Mouse (Mus musculus) colon, adult 2 months (tissue): ENCODE data around the gene Fgfr2. TPM values are rescaled to one million over a fixed set of nuclear protein-coding genes. Genes with fewer than 3 reads are reported as not detected.

Experiments
- polyA plus RNA-seq: library from polyadenylated mRNA; depleted of rRNA; stranded (reverse); fragments of >200 nt; gene quantifications from 2 replicates; pipeline ENCODE4 v1.2.3, GENCODE M21; 2012

Fgfr2 gene
- polyA plus RNA-seq, 1 experiment, result 26.5 TPM

DNA sequence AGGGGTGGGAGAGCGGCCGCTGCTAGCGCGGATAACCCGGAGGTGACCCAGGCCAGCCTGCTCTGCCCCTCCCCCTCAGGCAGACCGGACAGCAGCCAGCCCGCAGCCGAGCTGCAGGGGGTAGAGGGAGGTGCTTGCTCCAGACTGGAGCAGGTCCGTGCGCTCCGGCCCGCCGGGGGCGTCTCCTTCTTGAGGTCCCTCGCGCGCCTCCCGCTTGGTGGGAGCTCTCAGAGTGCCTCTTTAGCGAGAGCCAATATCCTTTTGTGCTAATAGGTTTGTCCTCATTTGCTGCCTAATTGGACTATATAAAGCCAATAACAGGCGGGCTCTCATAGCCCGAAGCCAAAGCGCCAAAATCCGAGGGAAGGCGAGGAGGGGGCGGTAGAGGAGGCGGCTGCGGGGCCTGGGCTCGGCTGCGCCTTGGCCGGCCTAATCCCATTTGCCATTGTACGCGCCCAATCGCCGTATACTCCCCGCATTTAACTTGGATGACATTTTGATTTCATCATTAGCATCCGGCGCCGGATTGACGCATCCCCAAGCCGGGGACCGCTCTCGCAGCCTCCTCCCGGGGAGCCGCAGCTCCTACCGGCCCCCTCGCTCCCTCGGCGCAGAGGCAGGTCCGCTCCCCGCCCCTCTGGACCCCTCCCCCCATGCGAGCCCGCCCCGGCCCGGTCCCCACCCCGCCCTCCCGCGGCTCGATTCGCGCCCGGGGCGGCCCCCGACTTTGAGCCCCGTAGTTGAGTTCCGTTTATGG is 1580.9 kb downstream of the Fgfr2 start, which contains the start of gene Hmx3:
Gene Hmx3 (plus strand): TSS at position 753 of the 757 bp plus-strand sequence.

DNA sequence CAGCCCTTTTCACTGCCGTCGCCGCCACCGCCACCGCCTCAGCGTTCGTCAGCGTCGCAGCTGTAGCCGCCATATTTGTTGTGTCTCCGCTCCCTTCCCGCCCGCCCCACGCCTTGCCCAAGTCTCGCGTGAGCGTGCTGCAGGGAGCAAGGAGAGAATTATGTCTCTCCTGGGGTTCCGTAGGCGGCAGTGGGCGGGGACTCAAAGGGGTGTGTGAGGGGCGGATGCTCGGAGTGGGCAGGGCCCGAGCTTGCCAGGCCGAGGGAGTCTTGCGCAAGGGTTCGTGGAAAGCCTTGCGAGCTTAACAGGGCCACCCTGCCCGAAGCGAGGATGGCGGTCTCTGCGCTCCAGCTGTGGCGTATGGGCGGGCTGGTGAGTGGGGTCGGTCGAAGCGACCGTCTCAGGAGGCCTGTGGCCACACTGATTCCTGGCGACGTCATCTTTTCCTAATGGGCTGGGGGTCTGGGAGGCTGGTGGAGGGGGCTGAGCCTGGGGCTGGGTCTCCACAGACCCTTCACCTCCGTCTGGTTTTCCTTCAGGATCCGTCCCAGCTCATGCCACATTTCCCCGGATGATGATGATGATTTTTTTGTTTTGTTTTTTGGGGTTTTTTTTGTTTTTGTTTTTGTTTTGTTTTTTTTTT is 1712.6 kb downstream of the Fgfr2 start, which contains the start of the genes Ikzf5 and Acadsb:
Gene Ikzf5 (minus strand): TSS at position 106 of the 643 bp plus-strand sequence.
Gene Acadsb (plus strand): TSS at position 186 of the 643 bp plus-strand sequence.

DNA sequence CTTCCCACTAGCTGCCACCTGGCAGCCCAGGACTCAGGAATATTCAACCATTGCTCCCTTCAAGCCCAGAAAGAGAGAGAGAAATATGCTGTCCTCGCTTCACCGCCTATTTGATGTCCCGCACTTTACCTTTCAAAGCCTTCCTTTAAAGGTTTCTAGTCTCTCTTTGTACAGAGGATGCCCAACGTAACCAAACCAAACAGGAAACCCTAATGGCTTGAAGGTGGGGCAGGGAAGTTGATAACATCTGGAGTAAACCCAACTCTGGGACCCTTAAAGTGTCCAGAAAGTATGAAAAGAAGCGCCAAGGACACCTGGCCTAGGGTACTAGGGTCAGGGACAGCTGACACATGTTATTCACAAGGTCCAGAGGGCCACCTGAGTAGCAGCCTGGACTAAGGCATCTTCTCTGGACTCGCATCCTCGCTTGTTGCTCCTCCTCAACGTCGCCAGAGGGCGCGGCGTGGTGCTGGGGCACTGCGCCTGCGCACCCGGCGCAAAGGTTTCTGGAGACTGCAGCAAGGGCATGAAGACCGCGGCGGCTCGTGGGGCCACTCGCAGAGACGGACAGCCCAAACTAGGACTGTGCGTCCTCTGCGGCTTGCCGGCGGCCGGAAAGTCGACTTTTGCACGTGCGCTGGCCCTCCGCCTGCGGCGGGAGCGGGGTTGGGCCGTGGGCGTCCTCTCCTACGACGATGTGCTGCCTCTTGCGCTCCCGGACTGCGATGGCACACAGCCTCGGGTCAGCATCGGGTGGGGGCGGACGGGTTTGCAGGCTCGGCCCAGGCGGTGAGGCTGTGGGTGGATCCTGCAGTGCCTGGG is 1752.3 kb downstream of the Fgfr2 start, which contains the start of gene Pstk:
Gene Pstk (plus strand): TSS at position 494 of the 822 bp plus-strand sequence.

DNA sequence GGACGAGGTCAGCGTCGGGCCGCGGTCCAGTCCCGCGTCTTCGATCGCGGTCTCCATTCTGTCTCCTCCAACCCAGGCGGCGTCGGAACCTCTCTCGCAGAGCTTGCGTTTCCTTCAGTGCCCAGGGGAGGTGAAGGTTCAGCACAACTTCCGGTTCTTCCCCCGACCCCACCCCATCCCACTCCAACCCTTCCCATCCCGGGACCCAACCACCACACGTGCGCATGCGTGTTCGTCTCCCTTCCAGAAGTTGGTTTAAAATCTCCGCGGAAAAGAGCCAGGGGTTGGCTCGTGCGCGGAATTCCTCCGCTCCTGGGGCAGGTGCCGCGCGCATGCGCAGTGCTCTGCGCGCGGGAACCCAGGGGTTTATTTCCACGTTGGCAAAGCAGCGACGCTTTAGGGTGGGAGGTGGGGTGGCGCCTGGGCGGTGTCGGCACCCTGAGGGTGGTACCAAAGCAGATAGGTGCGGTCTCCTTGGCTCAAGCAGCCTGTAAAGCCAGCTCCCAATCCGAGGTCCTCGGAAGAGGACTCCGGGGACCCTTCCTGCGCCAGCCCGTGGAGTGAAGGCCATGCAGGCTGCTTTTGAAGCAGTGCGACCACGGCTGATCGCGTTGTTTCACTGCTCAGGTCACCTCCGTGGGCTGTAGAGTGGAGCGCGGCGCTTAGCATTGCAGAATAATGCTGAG is 1760.4 kb downstream of the Fgfr2 start, which contains the start of gene 2310057M21Rik:
Gene 2310057M21Rik (minus strand): TSS at position 145 of the 686 bp plus-strand sequence.

DNA sequence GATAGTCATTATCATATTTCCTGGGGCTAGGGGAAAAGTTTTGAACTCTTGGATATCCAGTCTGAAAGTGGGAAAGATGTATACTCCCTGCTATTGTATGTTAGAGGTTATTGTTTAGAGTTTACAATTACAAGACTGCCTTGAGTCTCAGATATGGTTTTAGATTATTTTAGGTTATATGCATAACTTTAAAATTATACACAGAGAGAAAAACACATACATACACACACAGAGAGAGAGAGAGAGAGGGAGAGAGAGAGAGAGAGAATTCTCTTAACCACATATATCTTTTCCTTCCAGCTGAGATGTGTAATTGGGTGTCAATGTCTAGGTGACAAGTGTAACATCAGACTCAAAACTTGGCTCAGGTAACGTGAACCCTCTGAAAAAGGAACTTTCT is 1789.6 kb downstream of the Fgfr2 start, which contains the start of gene Fam24a:
Gene Fam24a (plus strand): TSS at position 301 of the 400 bp plus-strand sequence.

DNA sequence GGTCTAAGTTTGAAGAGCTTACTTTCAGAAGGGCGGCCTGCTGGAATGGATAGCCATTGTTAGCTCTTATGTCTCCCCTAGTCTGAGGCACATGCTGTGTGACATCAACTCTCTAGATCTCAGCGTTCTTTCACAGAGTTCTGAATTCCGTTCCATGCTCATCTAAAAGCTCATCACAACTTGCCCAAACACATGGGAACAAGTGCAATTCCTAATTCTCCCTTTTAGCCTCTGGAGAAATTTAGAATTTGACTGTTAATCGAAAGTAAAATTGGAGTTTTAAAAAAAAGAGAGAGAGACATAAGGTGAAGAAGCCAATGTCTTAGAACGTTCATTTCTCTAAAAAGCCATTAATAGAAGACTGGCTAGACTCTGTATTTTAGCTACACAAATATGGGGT is 1793.7 kb downstream of the Fgfr2 start, which contains the start of gene Fam24b:
Gene Fam24b (minus strand): TSS at position 101 of the 400 bp plus-strand sequence.

DNA sequence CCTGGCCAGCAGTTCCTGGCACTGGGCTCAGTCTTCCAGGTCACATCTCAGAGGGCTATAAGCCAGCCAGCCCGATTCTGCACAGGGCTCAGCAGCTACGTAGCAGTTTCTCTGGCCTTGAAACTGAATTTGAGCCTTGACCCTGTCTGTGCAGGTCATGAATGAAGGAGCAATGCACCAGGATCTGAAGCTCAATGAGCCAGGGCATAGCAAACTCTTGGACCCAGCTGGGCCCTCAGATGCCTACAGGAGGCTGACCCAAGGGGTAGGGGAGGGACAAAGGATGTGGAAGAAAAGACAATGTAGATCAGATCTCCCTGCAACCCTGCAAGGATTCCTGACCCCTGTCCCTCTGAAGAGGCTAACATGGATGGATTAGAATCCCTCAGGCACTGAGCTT is 1801.0 kb downstream of the Fgfr2 start, which contains the start of gene Cuzd1:
Gene Cuzd1 (minus strand): TSS at position 101 of the 400 bp plus-strand sequence.

DNA sequence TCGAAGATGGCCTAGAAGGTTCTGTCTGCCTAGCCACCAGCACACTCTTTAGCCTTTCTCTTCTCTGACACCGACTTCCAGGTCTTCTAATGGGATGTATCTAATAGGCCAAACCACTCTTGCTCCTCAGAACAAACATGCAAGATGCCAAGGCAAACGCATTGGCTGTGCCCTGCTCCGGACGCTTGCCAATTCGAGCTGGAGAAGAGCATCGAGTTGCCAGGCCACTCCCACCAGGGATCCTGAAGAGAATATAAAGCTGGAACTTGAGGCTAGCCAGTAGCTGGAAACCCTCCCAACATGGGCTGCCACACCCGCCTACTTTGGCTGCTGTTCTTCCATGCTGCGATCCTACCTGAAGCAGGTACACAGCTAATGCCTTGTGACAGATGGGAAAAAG is 1949.0 kb downstream of the Fgfr2 start, which contains the start of gene 5430419D17Rik:
Gene 5430419D17Rik (plus strand): TSS at position 282 of the 400 bp plus-strand sequence.

DNA sequence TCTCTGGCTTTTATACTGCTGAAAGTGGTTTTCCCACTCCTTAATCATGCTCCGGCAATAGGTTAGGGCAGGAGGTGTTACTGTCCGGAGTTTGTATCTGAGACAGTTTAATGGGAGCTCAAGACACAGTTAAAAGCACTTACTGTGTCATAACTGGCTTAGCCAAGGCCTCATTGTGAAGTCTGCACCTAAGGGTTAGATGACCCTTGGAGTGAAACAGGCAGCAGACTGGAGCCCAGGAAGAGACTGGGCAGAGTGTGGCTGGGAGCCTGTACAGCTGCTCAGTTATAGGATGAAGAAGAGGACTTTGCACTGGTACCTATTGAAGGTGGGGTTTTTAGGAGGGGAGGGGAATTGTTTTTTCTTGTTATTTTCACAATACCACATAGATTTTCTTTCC is 1976.9 kb downstream of the Fgfr2 start, which contains the start of gene 4933402N03Rik:
Gene 4933402N03Rik (minus strand): TSS at position 101 of the 400 bp plus-strand sequence.

DNA sequence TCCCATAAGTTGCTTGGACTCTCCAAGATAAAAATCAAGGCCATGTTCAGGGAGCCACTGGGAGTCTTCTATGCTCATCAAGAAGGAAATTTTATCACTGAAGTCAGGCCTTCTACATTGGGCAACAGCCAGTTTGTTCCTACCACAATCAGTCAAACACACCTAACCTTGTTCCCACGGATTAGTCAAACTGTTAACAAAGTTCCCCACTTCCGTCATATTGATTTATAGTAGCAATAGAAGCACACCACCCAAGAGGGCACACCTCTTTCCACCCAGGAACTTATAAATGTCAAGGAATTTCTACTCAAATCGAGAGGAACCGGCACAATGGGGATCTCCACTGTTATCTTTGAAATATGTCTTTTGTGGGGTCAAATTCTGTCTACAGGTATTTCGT is 2091.4 kb downstream of the Fgfr2 start, which contains the start of gene Dmbt1:
Gene Dmbt1 (plus strand): TSS at position 299 of the 400 bp plus-strand sequence.

DNA sequence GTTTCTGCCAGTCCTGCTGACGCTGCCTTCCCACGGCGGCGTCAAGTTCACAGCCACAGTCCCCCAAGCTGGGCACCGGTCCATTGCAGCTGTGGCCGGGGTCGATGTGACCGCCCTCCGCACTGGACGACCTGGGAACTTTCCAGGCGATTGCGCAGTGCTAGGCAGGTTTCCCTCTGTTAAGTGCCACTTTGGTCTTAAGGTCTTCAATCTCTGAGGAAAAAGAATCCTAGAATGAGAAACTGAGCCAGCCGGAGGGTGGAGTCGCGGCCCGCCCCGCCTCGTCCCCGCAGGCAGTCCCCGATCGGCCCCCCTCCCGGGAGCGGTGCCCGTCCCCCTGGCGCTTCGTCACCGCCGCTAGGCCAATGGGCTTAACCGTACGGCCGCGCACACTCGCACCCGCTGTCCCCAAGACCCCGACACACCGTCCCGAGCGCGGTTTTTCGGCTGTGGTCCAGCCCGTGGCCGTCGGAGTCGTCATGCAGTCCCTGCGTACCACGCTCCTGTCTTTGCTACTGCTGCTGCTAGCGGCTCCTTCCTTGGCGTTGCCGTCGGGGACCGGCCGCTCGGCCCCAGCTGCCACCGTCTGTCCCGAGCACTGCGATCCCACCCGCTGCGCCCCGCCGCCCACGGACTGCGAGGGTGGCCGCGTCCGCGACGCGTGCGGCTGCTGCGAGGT is 2187.2 kb downstream of the Fgfr2 start, which contains the start of gene Htra1:
Gene Htra1 (plus strand): TSS at position 319 of the 679 bp plus-strand sequence.

DNA sequence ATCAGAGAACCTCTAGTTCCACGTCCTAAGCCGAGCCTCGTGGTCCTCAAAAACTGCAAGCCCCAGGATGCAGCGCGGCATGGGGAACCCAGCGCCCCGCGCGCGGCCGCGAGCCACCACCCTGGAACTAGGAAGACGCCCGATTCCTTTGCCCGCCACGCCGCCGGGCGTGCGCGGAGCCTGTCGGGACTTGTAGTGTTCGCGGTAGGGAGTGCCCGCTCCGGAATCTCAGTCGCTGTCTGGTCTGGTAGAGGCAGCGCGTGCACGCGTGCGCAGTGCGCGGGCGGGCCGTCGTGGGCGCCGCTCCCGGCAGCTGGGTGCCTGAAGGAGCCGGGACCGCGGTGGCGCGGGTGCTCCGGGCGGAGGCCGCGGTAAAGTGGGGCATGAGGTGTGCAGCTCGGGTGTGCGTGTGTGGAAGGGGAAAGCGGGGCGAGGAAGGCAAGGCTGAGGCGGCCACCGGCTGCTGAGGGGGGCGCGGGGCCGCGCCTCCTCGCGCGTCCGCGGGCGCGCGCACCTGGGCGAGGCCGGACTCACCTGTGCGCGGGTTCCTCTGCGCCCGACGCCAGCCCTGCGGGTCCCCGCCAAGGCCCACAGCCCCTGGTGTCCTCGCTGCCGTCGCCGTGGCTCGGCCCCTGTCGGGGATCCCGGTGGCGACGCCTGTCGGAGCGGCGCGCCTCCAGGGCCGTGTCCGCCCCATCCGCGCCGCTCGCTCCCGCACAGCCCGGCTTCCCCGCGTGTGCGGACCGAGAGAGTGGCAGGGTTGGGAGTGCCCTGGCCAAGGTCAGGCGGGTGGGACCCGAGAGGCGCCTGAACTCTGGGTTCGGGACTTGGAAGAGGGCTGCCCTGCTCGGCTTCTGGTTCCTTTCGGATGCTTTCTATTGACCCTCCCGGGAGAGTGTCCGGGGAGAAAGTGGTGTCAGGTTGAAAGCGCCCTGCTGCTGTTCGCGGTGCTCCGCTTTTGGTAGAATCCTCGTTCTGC is 2257.2 kb downstream of the Fgfr2 start, which contains the start of gene Plekha1:
Gene Plekha1 (plus strand): TSS at position 144 of the 979 bp plus-strand sequence.

DNA sequence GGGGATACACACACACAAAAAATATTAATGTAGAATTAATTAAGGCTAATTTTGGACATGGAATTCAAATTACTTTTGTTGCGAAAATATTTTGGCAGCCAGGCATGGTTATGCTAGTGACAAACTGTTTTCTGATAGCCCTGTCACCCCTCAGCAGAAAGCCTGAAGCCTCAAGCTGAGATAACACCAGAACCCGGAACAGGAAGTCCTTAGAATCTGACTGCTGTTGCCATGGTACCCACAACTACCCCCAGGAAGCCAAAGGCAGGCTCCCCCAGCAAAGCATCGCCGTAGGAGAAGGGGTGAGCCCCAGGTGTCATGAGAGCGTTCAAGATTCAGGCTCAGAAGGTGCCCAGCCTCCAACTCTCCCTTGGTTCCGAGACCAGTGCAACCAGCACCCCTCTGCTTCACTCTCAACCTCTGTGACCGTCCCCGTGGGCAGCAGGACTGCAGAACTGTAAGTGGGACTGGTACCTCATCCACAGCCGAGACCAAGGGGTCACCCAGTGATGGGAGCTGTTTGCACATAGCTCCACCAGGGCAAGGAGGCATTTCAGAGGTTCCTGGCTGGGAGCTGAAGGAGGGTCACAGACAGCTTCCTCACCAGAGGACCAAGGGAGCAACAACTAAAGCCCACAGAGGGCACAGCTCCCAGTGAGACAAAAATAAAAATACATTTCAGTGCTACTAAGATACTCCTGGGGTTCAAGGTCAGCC is 2349.1 kb downstream of the Fgfr2 start, which contains the start of gene Btbd16:
Gene Btbd16 (plus strand): TSS at position 156 of the 717 bp plus-strand sequence.

DNA sequence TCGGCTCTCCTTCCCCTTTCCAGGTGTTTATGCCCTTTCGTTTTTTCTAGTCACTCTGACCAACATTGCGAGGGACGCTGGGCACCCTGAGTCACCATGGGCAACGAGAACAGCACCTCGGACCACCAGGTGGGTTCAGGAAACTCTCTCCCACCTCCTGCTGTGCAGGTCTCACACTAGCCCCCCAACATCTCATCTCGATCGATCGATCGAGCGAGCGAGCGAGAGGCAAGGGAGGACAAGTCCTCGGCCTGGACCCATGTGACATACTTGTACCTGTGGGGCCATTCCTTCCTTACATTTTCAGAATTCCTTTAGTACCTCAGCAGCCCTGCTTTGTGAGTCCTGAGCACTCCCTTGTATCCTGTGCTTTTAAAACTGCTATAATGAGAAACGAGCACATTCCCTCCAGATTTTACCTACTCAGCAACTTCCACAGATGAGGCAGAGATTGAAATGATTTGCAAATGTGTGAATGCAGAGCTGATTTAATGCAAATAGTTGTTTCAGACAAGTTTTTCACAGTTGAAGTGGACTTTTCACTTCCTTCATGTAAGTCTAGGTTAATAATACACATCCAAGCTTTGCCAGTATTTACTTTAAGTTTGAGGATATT is 2545.7 kb downstream of the Fgfr2 start, which contains the start of gene Tacc2:
Gene Tacc2 (plus strand): TSS at position 51 of the 616 bp plus-strand sequence.

DNA sequence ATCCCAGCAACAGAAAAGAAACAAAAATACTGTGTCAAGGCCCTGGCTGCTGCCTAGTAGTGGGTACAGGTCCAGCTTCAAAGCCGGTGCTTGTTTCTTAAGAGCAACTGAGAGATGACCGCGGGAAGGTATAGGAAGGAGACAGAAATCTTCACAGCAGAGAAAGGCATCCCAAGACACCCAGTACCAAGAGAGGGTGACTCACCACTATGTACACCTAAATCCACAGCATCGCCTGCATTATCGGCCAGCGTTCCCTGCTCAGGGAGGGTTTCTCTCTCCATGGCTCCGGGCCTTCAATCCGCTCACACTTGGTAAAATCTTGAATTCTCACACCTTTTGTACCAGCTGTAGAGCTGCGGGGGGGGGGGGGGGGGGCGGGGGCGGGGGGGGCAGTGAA is 2550.3 kb downstream of the Fgfr2 start, which contains the start of gene Nsmce4a:
Gene Nsmce4a (minus strand): TSS at position 298 of the 400 bp plus-strand sequence.

DNA sequence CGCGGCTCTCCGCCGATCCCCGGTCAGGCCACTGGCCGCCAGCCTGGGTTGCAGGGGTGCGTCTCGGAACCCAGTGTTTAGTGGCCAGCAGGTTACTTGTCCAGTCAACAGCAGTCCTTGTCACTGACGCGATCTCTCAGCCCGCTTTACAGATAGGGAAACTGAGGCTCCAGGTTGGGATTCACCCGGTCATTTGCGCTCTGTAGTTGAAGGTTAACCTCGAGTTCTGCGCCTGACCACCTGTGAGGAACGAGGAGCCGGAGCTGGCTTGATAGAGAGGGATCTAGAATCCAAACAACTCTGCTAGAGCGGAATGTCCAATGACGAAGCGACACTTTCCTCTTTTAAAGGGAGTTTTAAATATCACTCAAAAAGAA is 2603.1 kb downstream of the Fgfr2 start, which contains the start of gene Ate1:
Gene Ate1 (minus strand): TSS at position 321 of the 377 bp plus-strand sequence.

